Mouse (Mus musculus) heart, adult 11 months (tissue): Measurements from ENCODE around the gene Lrpap1.

Experiments used
- DNase-seq: peaks from one replicate; pipeline ENCODE4 v3.0.0; 2022

The Lrpap1 gene

DNA sequence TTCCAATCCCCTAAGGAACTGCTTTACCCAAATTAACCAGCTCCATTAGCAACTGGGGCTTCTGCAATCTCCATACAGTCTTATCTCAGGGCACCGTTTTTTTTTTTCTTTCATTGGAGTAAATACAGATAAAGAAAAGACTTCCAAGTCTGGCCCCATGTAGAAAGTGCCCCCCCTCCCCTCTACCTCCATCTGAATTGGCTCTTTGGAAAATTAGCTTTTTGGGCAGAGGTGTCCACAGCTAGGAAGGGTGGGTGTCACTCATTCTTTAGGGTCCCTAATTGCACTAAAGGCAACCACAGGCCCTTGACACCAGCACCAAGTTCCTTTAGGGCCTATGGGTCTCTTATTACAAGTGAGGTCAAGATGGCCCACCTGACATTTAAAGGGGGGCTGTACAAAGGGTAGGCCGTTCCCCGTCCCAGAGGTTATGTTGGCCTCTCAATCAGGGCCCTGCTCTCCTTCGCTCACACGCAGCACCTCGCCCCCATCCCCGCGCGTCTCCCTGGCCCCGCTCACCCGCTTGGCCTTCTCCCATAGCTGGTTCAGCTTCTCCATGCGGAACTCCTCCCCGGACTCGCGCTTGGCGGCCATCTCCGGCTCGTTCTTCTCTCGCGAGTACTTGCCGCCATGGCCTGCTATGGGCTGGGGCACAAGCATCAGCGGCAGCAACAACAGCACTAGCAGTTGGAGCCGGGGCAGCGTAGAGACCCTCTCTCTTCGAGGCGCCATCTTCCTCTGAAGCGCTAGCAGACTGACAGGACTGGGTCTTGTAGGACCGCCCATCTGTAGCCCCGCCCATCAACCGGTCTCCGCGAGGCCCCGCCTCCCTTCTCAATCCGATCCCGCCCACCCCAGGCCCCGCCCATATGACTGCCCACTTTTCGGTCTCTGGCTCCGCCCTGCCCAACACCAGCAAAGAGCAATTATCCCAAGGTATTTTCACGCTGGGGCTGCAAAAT is at the start of gene Lrpap1:
Gene Lrpap1 (minus strand): TSS at position 807 of the 962 bp plus-strand sequence.
- DNase-seq: peak; percentile 99

DNA sequence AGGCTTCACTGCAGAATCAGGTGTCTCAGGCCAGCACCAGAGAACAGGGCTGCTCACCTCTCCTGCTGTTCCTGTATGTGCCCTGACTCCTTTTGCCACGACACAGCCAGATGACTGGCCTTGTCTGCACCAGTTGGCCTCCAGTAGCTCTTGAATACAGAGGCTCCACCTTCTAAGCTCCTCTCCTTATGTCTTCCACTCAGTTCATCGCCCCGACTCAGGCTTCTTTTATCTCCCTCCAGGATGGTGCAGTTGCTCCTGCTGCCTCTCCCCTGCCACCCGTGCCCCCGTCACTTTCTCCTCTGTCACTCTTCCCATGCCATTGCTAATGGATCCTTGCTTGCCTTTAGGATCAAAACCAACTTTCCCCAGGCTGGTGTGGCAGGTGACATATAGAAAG is 44.4 kb upstream of the Lrpap1 start:
- DNase-seq: no peak

GRCm38 (mm10) chr5:35149526-35149925 is 44.0 kb upstream of the Lrpap1 start:
- no peak for DNase-seq

DNA sequence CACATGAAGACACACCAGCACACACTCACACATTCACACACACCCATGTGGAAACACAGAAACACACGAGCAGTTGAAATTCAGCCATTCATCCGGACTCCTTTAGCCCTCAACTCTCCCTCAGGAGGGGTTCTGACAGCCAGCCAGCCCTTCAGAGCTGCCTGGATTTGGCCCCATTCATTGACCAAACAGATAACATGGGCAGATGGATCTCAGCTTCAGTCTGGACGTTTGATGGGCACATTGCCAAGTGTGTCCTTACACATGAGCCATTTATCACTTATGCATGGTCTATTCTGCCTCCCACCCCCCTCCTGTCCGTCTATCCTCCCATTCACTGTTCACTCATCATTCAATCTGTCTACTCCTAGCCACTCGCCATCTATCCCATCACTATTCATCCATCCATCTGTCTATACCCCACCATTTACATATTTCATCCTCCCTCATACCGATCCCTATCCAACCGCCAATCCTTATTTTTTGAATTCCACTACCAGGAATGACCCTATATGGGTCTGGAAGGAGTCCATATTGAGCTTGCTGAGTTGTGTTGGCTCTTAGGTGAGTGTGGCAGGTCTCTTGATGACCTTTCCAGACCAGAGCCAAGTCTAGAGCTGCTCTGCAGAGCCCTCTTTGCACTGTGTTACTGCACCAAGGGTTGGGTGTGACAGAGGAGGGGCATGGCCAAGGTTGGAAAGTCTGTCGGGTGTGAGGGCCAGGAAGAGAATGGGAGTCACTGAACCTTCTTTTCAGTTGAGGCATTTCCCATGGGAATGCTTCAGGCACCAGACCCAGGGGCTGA is 42.6 kb upstream of the Lrpap1 start:
- DNase-seq: no peak

DNA sequence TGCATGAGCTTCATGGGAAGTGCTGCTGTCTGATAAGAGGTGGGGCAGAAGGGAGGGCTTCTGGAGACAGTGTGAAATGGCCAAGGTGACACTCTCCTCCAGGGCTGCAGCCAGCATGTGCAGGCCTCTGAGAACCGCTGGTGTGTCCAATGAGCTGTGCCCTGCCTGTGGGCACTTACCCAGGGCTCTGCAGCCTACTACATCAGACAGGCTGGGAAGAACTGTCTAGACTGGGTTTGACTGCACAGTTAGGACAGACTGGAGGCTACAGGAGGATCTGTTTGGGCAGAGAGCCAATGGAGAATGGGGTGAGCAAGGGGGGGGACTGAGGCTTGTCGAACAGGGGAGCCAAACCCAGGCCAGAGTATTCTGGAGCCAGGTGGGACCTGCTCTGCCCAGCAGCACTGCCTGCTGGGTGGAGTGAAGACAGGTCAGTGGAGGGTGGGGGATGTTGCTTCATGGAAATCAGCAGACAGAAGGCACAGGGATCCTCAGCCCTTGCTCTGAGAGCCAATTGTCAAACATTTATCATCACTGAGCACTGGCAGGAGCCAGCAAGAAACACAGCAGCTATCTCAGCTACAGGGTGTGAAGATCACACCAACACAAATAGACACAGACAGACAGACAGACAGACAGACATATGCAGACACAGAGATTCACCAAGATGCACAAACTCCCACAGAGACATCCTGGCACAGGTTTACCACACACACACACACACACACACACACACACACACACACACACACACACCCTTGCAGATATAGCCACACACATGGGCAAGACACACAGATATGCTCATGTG is 41.8 kb upstream of the Lrpap1 start:
- no peak for DNase-seq

DNA sequence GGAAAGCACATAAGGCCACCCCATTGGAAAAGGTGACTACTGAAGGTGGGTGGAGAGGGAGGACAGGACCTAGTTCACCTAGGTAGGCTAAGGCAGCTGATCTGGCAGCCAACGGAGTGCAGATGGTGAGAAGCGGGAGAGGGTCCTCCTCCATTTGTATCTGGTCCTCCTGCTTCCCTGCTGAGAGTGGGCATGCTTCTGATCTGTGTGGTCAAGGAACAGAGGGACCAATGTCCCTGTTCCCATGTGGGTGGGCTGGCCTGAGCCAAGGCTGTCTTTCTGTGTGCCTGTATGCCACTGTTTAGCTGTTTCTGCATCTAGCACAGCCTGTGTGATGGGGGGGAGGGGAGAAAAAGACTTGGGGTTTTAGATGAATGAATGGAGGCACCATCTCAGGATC is 41.2 kb upstream of the Lrpap1 start:
- no peak for DNase-seq

DNA sequence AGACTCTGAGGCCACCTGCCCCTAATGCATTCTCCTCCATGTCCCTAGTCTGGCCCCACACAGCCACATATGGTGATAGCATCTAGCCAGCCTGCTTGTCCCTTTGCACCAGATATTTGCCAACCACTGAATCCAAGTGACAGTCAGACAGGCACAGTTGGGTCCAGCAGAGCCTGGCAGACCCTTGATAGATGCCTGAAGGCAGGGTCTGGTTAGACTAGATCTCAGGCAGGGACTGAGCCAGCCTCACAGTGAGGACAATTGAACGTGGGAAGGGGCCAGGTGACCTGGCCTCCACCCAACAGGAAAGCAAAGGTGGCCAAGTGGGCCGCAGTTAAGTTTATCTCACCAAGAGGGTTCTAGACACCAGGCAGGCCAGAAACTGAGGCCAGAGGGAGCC is 39.1 kb upstream of the Lrpap1 start:
- no peak for DNase-seq

GRCm38 (mm10) chr5:35143460-35144245 is 38.1 kb upstream of the Lrpap1 start:
- DNase-seq: no peak

DNA sequence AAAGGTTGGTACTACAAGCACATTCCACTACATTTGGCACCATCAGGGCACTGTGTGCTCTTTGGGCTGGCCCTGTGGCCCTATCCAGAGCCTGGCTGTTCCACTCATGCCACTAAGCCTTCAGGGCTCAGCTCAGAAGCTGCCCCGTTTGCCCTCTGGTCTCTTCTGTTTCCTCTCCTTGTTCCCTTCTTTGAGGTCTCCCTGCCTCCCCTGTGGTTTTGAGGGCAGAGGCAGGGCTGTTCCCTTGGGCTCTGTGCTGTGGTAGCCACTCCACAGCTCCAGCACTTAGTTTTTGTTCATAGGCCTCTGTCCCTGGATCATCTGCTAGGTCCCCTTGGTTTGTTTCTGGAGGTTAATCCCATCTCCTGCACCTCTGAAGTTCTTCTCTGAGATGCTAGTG is 37.3 kb upstream of the Lrpap1 start:
- DNase-seq: no peak

GRCm38 (mm10) chr5:35141316-35141715 is 35.8 kb upstream of the Lrpap1 start:
- DNase-seq: no peak

DNA sequence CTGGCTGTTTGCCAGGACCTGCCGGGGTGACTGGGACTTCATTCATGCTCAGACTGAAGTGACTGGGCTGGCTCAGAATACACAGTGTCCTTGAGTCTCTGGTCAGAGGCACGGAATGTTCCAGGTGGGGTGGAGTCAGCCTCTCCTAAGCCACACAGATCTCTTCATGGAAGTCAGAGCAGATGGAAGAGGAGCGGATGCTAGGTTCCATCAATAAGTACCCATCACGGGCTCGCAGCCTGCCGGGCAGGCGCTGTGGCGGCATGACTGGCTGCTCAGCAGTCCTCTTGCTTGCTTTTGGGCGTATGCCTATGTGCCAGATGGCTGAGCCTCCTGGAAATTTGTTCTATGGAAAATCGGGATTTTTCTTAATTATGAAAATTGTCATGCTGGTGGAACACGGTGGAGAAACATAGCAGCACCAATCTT is 32.6 kb upstream of the Lrpap1 start:
- DNase-seq: no peak

DNA sequence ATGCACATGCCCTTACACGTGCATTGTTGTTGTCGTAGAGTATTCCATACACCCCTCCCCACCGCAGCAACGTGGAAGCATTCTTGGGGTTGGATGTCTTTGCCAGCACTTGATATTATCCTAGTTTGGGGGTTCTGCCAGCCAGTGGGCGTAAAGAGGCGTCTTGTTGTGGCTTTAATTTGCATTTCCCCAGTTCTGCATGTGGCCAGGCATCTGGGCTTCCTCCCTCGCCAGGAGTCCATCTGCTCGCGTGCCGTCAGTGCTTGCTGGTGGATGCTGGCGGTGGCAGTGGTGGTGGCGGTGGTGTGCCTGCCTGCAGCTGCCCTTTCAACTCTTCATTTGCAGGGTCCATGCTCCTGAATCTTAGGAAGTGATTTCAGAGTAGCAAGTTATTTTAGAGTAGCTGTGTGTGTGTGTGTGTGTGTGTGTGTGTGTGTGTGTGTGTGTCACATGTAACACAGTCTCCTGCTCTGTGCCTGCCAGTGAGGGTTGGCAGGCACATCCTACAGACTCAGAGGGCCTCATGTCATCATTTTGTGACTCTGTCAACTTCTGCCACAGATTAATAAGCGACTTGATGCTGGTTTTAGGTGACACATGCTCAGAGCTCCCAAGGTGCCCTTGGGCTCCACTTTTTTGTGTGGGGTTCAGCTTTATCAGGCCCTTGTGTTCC is 32.1 kb upstream of the Lrpap1 start:
- no peak for DNase-seq

- DNase-seq: no peak
These were observed 30.3 kb upstream of the Lrpap1 start for GRCm38 (mm10) chr5:35135903-35136302.

DNA sequence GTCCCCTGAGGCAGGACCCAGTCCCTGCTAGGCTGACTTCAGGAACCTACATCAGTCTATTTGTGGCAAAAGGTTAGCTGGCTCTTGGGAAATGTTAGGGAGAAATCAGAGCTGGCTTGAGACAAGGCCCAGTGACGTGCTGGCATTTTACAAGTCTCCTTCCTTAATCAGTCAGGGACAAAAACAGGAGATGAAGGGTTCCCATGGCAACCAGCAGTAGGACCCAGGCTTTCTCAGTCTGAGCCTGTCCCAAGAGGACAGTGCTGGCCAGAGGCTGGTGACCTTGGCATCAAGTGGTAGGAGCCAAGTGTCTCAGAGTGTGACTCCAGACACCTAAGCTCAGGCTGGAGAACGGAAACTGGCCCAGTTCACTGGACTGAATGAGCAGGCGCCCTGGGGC is 28.7 kb upstream of the Lrpap1 start:
- no peak for DNase-seq

- DNase-seq: peak; percentile 57
These were observed 27.9 kb upstream of the Lrpap1 start for GRCm38 (mm10) chr5:35133468-35133867.

DNA sequence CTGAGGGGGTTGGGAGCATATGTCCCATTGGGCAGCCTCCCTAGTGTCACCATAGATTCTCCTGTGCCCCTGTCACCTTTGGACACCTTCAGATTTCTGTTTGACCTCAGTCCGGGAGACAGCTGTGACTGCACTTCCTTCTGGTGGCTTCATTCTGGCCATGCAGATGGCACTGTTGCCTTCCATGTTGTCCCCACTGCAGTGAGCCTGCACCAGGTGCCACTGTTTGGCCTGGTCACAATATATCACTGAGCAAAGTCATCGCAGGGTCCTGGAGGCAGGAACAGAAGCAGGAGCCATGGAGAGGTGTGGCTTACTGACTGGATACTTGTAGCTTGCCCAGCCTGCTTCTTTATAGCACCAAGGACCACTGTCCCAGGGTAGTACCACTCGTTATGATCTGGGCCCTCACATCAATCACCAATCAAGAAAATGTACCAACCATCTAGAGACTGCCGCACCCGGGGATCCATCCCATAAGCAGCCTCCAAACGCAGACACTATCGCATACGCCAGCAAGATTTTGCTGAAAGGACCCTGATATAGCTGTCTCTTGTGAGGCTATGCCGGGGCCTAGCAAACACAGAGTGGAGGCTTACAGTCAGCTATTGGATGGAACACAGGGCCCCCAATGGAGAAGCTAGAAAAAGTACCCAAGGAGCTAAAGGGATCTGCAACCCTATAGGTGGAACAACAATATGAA is 26.9 kb upstream of the Lrpap1 start:
- DNase-seq: peak; percentile 90

DNA sequence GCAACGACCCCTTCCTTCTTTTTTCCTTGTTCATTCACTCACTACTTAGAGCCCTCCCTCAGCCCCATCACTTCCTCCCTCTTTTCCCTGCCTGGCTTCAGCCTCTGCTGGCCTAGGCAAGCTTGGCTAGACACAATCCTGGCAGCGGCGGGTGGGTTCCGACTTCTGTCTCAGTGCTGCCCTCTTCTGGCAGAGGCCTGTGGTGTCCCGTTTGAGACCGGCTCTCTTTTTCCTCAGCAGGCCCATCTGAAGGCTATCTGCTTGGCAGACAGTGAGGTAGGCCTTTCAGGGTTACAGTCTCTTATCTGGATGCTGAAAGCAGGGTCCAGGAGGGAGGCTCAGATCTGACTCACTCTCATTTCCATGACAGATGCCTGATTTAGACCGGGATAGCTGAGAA is 26.2 kb upstream of the Lrpap1 start:
- DNase-seq: peak; percentile 98

DNA sequence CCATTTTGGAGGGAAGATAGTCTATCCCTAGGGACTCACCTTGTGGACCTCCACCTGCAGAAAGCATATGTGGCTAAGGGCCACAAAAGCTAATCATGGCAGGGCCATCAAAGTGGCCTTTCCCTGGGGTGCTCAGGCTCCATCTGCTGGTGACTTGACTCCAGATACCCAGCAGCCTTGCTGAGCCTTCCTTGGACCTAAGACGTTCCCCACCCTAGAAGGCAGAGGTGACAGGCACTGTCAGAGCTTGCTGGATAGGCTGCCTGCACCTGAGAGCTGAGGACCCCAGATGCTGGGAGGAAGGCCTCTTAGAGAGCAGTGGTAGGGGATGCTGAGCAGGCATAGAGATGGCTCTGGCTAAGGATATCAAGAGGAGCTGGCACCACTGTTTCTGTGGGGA is 25.7 kb upstream of the Lrpap1 start:
- DNase-seq: no peak

DNA sequence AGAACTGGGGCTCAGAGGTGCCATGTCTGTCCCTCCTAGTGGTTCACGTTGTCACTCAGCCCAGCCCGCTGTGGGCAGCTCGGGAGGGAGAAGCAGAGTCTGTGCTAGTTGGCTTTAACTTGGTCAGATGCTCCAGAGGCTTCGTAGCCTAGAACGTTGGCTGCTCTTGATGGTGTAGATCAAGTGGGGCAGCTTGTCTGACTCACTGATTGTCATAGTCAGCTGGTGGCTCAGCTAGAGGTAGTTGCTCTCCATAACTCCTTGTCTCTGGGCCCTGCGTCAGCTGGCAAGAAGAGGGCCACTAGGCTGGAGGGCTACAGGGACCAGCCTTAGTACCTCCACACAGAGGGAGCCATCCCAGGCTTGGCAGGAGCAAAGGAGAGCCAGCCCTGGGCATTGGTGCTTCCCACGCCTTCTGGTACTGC is 24.2 kb upstream of the Lrpap1 start:
- no peak for DNase-seq

- DNase-seq: peak; percentile 66
These were observed 23.6 kb upstream of the Lrpap1 start for GRCm38 (mm10) chr5:35129208-35129607.

- no peak for DNase-seq
These were observed 14.5 kb upstream of the Lrpap1 start for GRCm38 (mm10) chr5:35120024-35120423.
